Mouse (Mus musculus) erythroblast, embryonic 14.5 days (primary cell): ENCODE data around the gene Dmd.

Experiments
- GATA1 ChIP-seq: IDR thresholded peaks from 2 replicates; pipeline ENCODE4 v1.6.1; 2012; ENCODE audit warnings: low read length, inconsistent platforms, mixed read lengths
- TAL1 ChIP-seq: IDR thresholded peaks from 3 replicates; pipeline ENCODE4 v1.6.1; 2012; ENCODE audit warnings: low read length, inconsistent platforms, mixed read lengths

GRCm38 (mm10) chrX:84551995-84552394 lies 1603.3 kb downstream of the Dmd start:
- TF ChIP-seq TAL1 (no peak), GATA1 (no peak)
